Mouse (Mus musculus): ENCODE results near the gene Gtf2f2. TPM values are rescaled to one million over a fixed set of nuclear protein-coding genes. Genes with fewer than 3 reads are reported as not detected.

Gene Gtf2f2
- polyA plus RNA-seq (2017; shearing (Covaris generic)): 10 to 100 TPM; 45.0 to 57.0 TPM

GRCm38 (mm10) chr14:76010102-76011061, at the start of gene Gtf2f2:
Gene Gtf2f2 (minus strand): TSS chr14:76010865.

GRCm38 (mm10) chr14:75954766-75955165, 55.9 kb downstream of the Gtf2f2 start, which contains the start of gene Kctd4:
Gene Kctd4 (plus strand): TSS chr14:75955009.

Other genes starting within 250 kb of the Gtf2f2 start
- 10 to 100 TPM in 1 of 2 experiments, 1 to 10 TPM in 1; 9.7 to 10.8 TPM for gene Slc25a30, start 223.8 kb downstream of the Gtf2f2 start, polyA plus RNA-seq (2017; shearing (Covaris generic))
- gene Tpt1, start 165.8 kb downstream of the Gtf2f2 start, polyA plus RNA-seq (2017; shearing (Covaris generic)): 1,000 to 10,000 TPM; 1,473 to 1,878 TPM
- under 1 TPM; 0.34 to 0.58 TPM for gene Kctd4, start 55.9 kb downstream of the Gtf2f2 start, polyA plus RNA-seq (2017; shearing (Covaris generic))
- 10 to 100 TPM; 13.4 to 15.8 TPM for gene Gpalpp1, start 99.9 kb upstream of the Gtf2f2 start, polyA plus RNA-seq (2017; shearing (Covaris generic))
- 10 to 100 TPM in 1 of 2 experiments, 1 to 10 TPM in 1; 9.8 to 19.3 TPM for gene Nufip1, start 100.0 kb upstream of the Gtf2f2 start, polyA plus RNA-seq (2017; shearing (Covaris generic))

All from activated CD4-positive, CD25-positive, alpha-beta regulatory T cell (primary cell).